Mouse (Mus musculus) layer of hippocampus, postnatal 10 days (tissue): ENCODE measurements at regions not wholly inside any gene's neighbourhood (a gene's known extent, or its start where the extent isn't known, plus 50 kb on each side); places are given as distances from the start of the nearest gene placed in this dataset.

Source experiments
- DNase-seq, 2 experiments: peaks; one replicate each; pipeline ENCODE4 v3.0.0; 2021; ENCODE audit warnings: low spot score in 2 of 2

GRCm38 (mm10) chr2:57906939-57907338 lies 90.7 kb upstream of the Galnt5 start:
- peak in 1 of 2 experiments; percentile 21 for DNase-seq

GRCm38 (mm10) chr2:57909706-57910105 lies 88.0 kb upstream of the Galnt5 start:
- peak in 1 of 2 experiments; percentile 16 for DNase-seq

- DNase-seq: no peak
These were observed 81.2 kb upstream of the Galnt5 start for GRCm38 (mm10) chr2:57916375-57917023.

GRCm38 (mm10) chr2:57917721-57918120 lies 80.0 kb upstream of the Galnt5 start:
- no peak for DNase-seq

GRCm38 (mm10) chr2:57919102-57919731 lies 78.5 kb upstream of the Galnt5 start:
- DNase-seq: peak; percentile 59 to 72

GRCm38 (mm10) chr2:57934062-57934822 lies 63.4 kb upstream of the Galnt5 start:
- no peak for DNase-seq
